Mouse (Mus musculus): ENCODE measurements at regions not wholly inside any gene's neighbourhood (a gene's known extent, or its start where the extent isn't known, plus 50 kb on each side); places are given as distances from the start of the nearest gene placed in this dataset.

DNA sequence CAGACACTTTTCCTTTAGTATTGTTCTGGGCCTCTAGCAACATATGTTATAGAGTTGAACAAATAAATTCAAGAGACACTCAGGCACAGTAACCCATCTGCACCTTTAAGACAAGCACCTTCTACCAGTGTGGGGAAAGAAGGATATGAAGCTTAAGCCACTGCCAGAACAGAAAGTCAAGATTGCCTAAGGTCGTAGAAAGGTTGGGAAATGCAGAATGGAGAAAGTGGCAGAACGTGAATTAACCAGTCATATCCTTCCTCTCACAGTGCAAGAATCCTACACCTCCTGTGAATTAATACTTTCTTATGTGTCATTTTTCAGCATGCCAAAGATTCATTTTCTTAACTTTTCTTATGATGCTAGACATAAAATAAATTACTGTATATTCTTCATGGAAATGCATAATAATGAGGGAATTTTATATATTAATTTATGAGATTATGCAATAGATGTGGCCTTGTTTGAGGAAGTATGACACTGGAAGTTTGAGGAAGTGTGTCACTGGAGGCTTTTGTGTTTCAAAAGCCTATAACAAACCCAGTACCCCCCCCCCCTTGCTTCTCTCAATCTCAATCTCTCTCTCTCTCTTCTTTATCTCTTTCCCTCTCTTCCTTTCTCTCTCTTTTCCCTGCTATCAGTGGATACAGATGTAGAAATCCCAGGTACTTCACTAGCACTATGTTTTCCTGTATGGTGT is 361.6 kb upstream of the Edil3 start:
- ATAC-seq (replicated peaks; ENCODE audit: insufficient number of reproducible peaks, low FRiP score, low TSS enrichment, low read depth) = no peak
- Histone ChIP-seq H3K27ac (replicated peaks; ENCODE audit: low read depth, low read length) (no peak overlapping the region), H3K4me1 (ENCODE audit: control insufficient read depth, insufficient read depth, low read length) (no peaks in the 10 kb centered on the region), H3K4me2 (ENCODE audit: low read depth, low read length) (no peak overlapping the region), H3K9ac (replicated peaks; ENCODE audit: low read length) (no peak overlapping the region), H3K4me3 (ENCODE audit: low read depth, low read length) (no peak overlapping the region), H3K27me3 (ENCODE audit: control insufficient read depth, insufficient read depth, low read length) (no peaks in the 10 kb centered on the region), H3K9me3 (replicated peaks; ENCODE audit: control insufficient read depth, low read length) (no peaks in the 10 kb centered on the region), H3K36me3 (replicated peaks; ENCODE audit: control insufficient read depth, insufficient read depth, low read depth, low read length) (no peaks in the 10 kb centered on the region)
- no peak for DNase-seq (ENCODE audit: low spot score)
- 66% methylated on average over 2 of the region's 2 CpGs for WGBS

DNA sequence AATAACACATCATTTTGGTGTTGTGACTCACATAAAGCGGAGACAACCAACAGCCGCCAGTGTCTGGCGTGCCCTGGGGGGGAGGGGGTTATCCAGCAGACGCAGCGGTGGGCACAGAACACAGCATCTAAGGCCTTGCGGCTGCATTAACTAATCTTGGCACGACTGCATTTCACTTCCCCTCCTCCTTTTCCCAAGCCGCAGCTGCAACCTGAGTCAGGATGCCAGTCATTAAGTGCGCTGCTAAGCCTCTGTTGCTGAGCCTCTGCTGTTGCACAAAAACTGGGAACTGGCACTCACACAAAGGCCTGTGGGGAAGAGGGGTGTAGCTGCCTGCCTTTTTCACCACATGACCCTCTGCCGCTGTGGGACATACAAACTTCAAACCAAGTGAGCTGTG is 331.2 kb upstream of the Edil3 start:
- Histone ChIP-seq H3K4me3 (ENCODE audit: low read depth, low read length) (no peak overlapping the region), H3K9me3 (replicated peaks; ENCODE audit: control insufficient read depth, low read length) (no peaks in the 10 kb centered on the region), H3K4me1 (ENCODE audit: control insufficient read depth, insufficient read depth, low read length) (no peaks in the 10 kb centered on the region), H3K27me3 (ENCODE audit: control insufficient read depth, insufficient read depth, low read length) (no peaks in the 10 kb centered on the region), H3K9ac (replicated peaks; ENCODE audit: low read length) (no peak overlapping the region), H3K36me3 (replicated peaks; ENCODE audit: control insufficient read depth, insufficient read depth, low read depth, low read length) (no peaks in the 10 kb centered on the region), H3K4me2 (ENCODE audit: low read depth, low read length) (no peak overlapping the region), H3K27ac (replicated peaks; ENCODE audit: low read depth, low read length) (no peak overlapping the region)
- no peak for DNase-seq (ENCODE audit: low spot score)
- WGBS = 78% methylated on average over 10 of the region's 10 CpGs
- ATAC-seq (replicated peaks; ENCODE audit: insufficient number of reproducible peaks, low FRiP score, low TSS enrichment, low read depth) = no peak

GRCm38 (mm10) chr13:88510850-88511554 is 310.3 kb upstream of the Edil3 start:
- no peaks in the 10 kb centered on the region for H3K4me1 ChIP-seq (ENCODE audit: control insufficient read depth, insufficient read depth, low read length)
- H3K4me3 ChIP-seq (ENCODE audit: low read depth, low read length) = no peak overlapping the region
- no peak for ATAC-seq (replicated peaks; ENCODE audit: insufficient number of reproducible peaks, low FRiP score, low TSS enrichment, low read depth)
- H3K27me3 ChIP-seq (ENCODE audit: control insufficient read depth, insufficient read depth, low read length) = no peaks in the 10 kb centered on the region
- WGBS = 75% methylated on average over 1 of the region's 1 CpGs
- H3K4me2 ChIP-seq (ENCODE audit: low read depth, low read length) = no peak overlapping the region
- H3K36me3 ChIP-seq (replicated peaks; ENCODE audit: control insufficient read depth, insufficient read depth, low read depth, low read length) = no peaks in the 10 kb centered on the region
- DNase-seq (ENCODE audit: low spot score) = no peak
- H3K9ac ChIP-seq (replicated peaks; ENCODE audit: low read length) = no peak overlapping the region
- H3K27ac ChIP-seq (replicated peaks; ENCODE audit: low read depth, low read length) = no peak overlapping the region
- no peaks in the 10 kb centered on the region for H3K9me3 ChIP-seq (replicated peaks; ENCODE audit: control insufficient read depth, low read length)

DNA sequence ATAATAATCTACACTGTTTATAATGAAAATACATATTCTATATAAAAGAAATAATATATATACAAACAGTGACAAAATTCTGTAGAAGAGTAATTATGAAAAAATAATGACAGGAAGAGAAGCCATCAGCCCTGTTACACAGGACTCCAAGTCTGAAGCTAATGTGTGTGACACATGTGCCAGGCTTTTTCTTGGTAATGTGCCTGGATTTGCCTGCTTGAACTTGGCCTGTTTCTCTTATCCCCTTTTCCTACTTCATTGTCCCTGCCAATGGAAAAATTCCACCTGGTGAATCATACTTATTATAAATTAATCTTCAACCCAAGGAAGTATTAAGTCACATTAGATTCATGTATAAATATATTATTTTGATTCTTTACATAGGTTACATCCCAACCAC is 286.5 kb upstream of the Edil3 start:
- H3K36me3 ChIP-seq (replicated peaks; ENCODE audit: control insufficient read depth, insufficient read depth, low read depth, low read length) = no peaks in the 10 kb centered on the region
- no peaks in the 10 kb centered on the region for H3K9me3 ChIP-seq (replicated peaks; ENCODE audit: control insufficient read depth, low read length)
- no peak overlapping the region for H3K9ac ChIP-seq (replicated peaks; ENCODE audit: low read length)
- no peak overlapping the region for H3K4me2 ChIP-seq (ENCODE audit: low read depth, low read length)
- no peak overlapping the region for H3K4me3 ChIP-seq (ENCODE audit: low read depth, low read length)
- no peak overlapping the region for H3K27ac ChIP-seq (replicated peaks; ENCODE audit: low read depth, low read length)
- H3K4me1 ChIP-seq (ENCODE audit: control insufficient read depth, insufficient read depth, low read length) = no peaks in the 10 kb centered on the region
- DNase-seq (ENCODE audit: low spot score) (no peak), ATAC-seq (replicated peaks; ENCODE audit: insufficient number of reproducible peaks, low FRiP score, low TSS enrichment, low read depth) (no peak)
- H3K27me3 ChIP-seq (ENCODE audit: control insufficient read depth, insufficient read depth, low read length) = no peaks in the 10 kb centered on the region

- H3K4me2 ChIP-seq (ENCODE audit: low read depth, low read length) = no peak overlapping the region
- H3K9me3 ChIP-seq (replicated peaks; ENCODE audit: control insufficient read depth, low read length) = no peaks in the 10 kb centered on the region
- DNase-seq (ENCODE audit: low spot score) = no peak
- H3K9ac ChIP-seq (replicated peaks; ENCODE audit: low read length) = no peak overlapping the region
- 68% methylated on average over 2 of the region's 2 CpGs for WGBS
- no peaks in the 10 kb centered on the region for H3K36me3 ChIP-seq (replicated peaks; ENCODE audit: control insufficient read depth, insufficient read depth, low read depth, low read length)
- no peak for ATAC-seq (replicated peaks; ENCODE audit: insufficient number of reproducible peaks, low FRiP score, low TSS enrichment, low read depth)
- H3K27me3 ChIP-seq (ENCODE audit: control insufficient read depth, insufficient read depth, low read length) = no peaks in the 10 kb centered on the region
- no peak overlapping the region for H3K27ac ChIP-seq (replicated peaks; ENCODE audit: low read depth, low read length)
- H3K4me1 ChIP-seq (ENCODE audit: control insufficient read depth, insufficient read depth, low read length) = no peaks in the 10 kb centered on the region
- H3K4me3 ChIP-seq (ENCODE audit: low read depth, low read length) = no peak overlapping the region
Observed at GRCm38 (mm10) chr13:88554504-88554903, 266.8 kb upstream of the Edil3 start.

DNA sequence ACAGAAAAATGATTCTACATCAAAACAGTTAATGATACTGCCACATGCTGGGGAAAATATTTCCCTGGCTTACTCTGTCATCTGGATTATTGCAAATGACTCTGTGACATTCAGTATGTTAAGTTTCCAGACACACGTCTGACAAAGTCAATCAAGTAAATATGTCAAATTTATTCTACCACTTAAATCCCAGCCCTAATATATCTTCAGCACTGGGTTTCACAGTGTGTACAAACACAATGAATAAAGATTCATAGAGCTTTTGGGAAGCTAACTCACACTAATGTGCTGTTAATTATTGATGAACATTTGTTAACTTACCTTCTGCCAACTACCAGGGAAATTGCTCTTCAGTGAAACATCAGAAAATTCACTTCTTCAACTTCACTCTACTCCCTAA is 256.3 kb upstream of the Edil3 start:
- no peak overlapping the region for H3K4me3 ChIP-seq (ENCODE audit: low read depth, low read length)
- H3K4me2 ChIP-seq (ENCODE audit: low read depth, low read length) = no peak overlapping the region
- no peak for ATAC-seq (replicated peaks; ENCODE audit: insufficient number of reproducible peaks, low FRiP score, low TSS enrichment, low read depth)
- H3K9me3 ChIP-seq (replicated peaks; ENCODE audit: control insufficient read depth, low read length) = no peaks in the 10 kb centered on the region
- H3K4me1 ChIP-seq (ENCODE audit: control insufficient read depth, insufficient read depth, low read length) = no peaks in the 10 kb centered on the region
- no peaks in the 10 kb centered on the region for H3K36me3 ChIP-seq (replicated peaks; ENCODE audit: control insufficient read depth, insufficient read depth, low read depth, low read length)
- 80% methylated on average over 1 of the region's 1 CpGs for WGBS
- no peaks in the 10 kb centered on the region for H3K27me3 ChIP-seq (ENCODE audit: control insufficient read depth, insufficient read depth, low read length)
- no peak overlapping the region for H3K27ac ChIP-seq (replicated peaks; ENCODE audit: low read depth, low read length)
- no peak for DNase-seq (ENCODE audit: low spot score)
- no peak overlapping the region for H3K9ac ChIP-seq (replicated peaks; ENCODE audit: low read length)

- ATAC-seq (replicated peaks; ENCODE audit: insufficient number of reproducible peaks, low FRiP score, low TSS enrichment, low read depth) (no peak), DNase-seq (ENCODE audit: low spot score) (no peak)
- no peaks in the 10 kb centered on the region for H3K27me3 ChIP-seq (ENCODE audit: control insufficient read depth, insufficient read depth, low read length)
- no peak overlapping the region for H3K9ac ChIP-seq (replicated peaks; ENCODE audit: low read length)
- no peaks in the 10 kb centered on the region for H3K36me3 ChIP-seq (replicated peaks; ENCODE audit: control insufficient read depth, insufficient read depth, low read depth, low read length)
- H3K4me1 ChIP-seq (ENCODE audit: control insufficient read depth, insufficient read depth, low read length) = no peaks in the 10 kb centered on the region
- WGBS = 65% methylated on average over 1 of the region's 1 CpGs
- H3K9me3 ChIP-seq (replicated peaks; ENCODE audit: control insufficient read depth, low read length) = no peaks in the 10 kb centered on the region
- no peak overlapping the region for H3K27ac ChIP-seq (replicated peaks; ENCODE audit: low read depth, low read length)
- H3K4me2 ChIP-seq (ENCODE audit: low read depth, low read length) = no peak overlapping the region
- H3K4me3 ChIP-seq (ENCODE audit: low read depth, low read length) = no peak overlapping the region
Observed at GRCm38 (mm10) chr13:88602244-88602643, 219.0 kb upstream of the Edil3 start.

- ATAC-seq (replicated peaks; ENCODE audit: insufficient number of reproducible peaks, low FRiP score, low TSS enrichment, low read depth) (no peak), DNase-seq (ENCODE audit: low spot score) (no peak)
- H3K27ac ChIP-seq (replicated peaks; ENCODE audit: low read depth, low read length) = no peak overlapping the region
- H3K9ac ChIP-seq (replicated peaks; ENCODE audit: low read length) = no peak overlapping the region
- no peaks in the 10 kb centered on the region for H3K36me3 ChIP-seq (replicated peaks; ENCODE audit: control insufficient read depth, insufficient read depth, low read depth, low read length)
- H3K4me2 ChIP-seq (ENCODE audit: low read depth, low read length) = no peak overlapping the region
- no peak overlapping the region for H3K4me3 ChIP-seq (ENCODE audit: low read depth, low read length)
- 70% methylated on average over 2 of the region's 2 CpGs for WGBS
- no peaks in the 10 kb centered on the region for H3K9me3 ChIP-seq (replicated peaks; ENCODE audit: control insufficient read depth, low read length)
- no peaks in the 10 kb centered on the region for H3K4me1 ChIP-seq (ENCODE audit: control insufficient read depth, insufficient read depth, low read length)
- no peaks in the 10 kb centered on the region for H3K27me3 ChIP-seq (ENCODE audit: control insufficient read depth, insufficient read depth, low read length)
Observed at GRCm38 (mm10) chr13:88610610-88611009, 210.7 kb upstream of the Edil3 start.
